Mouse (Mus musculus) heart, postnatal 36 days (tissue): ENCODE measurements around the gene Ldoc1. TPM values are rescaled to one million over a fixed set of nuclear protein-coding genes. Genes with fewer than 3 reads are reported as not detected.

ENCODE experiments used
- DNase-seq, 2 experiments: peaks; one replicate each; pipeline ENCODE4 v3.0.0; 2021 to 2022
- intact Hi-C: fragments of 180-260 bp; cut with DNase I; formaldehyde crosslinking; loops from one replicate; pipeline ENCODE4 v1.15.1; 2025
- total RNA-seq, 2 experiments: library from RNA; stranded (reverse); gene quantifications; 2 replicates each; pipeline ENCODE4 v1.2.3; 2021

Ldoc1 gene
- under 1 TPM in 1 of 2 experiments, not detected in 1; 0.67 TPM for total RNA-seq

GRCm38 (mm10) chrX:61709302-61710033, at the start of gene Ldoc1:
Ldoc1 (plus strand) TSS chrX:61709497.
- intact Hi-C loops: no loop called here
- DNase-seq: no peak

DNA sequence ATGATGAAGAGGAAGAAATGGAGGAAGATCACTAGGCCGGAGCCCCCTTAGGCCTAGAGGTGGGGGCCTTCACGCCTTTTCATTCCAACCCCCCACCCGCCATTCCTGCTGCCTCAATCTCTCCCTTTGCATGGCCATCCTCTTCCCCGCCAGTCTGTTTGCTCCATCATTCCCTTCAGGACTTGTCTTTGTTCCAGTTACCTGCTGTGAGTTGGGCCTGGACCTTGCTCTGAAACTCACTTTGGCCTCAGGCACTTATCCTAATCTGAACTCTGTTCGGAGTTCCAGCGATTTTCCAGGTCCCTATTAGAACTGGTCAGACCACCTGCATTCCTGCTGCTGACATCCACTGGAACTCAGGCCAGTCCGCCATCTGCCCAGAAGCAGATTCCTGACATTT, 834 bp downstream of the Ldoc1 start:
- no peak for DNase-seq
- intact Hi-C loops: no loop called here

- intact Hi-C loops: no loop called here
- no peak for DNase-seq
These were observed 13.2 kb downstream of the Ldoc1 start for GRCm38 (mm10) chrX:61722281-61723028.

DNA sequence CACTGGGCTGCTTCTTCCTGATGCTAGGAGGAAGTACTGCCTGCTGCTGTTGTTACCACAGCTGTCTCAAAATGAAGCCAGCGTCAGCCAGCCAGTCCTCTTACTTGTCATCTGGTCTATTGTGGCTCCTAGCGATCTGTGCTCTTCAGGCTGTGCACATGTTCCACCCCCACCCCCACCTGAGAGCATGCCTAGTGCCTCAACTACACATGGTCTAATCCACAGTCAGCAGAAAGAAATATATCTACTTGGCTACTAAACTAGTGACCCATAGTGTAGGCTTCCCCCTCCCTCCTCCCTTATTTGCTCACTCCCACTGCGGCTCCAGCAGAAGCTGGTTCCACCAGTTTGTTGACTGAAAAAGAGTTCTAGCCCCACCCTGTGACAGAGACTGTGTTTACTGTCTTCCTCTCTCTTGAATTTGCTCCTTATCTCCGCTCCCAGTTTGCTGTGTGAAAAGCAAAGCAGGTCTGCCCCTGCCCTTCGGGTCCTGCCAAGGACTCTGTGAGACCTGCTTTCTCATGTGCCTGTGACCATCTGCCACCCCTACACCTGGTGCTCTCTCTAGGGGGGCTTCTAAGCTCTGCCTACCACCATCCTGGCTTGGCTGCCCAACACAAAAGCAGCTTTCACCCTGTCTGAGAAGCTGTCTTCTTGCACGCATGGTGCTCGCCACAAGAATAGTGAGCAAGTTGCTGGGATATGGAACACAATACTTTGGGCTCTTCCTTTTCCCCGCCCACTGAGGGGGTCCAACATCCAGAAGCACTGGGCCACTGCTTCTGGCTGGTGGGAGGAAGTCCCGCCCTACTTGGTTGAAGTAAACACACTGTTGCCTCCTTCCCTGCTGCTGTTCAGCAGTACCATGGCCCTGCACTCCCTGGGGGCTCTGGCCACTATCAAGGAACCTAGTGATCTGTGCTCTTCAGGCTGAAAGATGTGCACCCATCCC, 14.0 kb downstream of the Ldoc1 start:
- no peak for DNase-seq
- intact Hi-C loops: no loop called here

- no peak for DNase-seq
- intact Hi-C loops: no loop called here
These were observed 18.4 kb downstream of the Ldoc1 start for GRCm38 (mm10) chrX:61727516-61728310.
